Comparison of ENCODE assay signal across 10 mouse cellular contexts in genomic region chr16:18479667-18480066, GRCm38 (mm10). TPM values are rescaled to one million over a fixed set of nuclear protein-coding genes. Genes with fewer than 3 reads are reported as not detected.
DNase-seq lines count a peak whose midpoint lies in the region; TF ChIP-seq lines count a peak whose summit lies in the region.
"Had no signal": no experiment of that assay in that cellular context is flagged by ENCODE, and none has a peak within 500 bp of the region (broad histone marks: within the 10 kb centered on the region; RNA-seq: fewer than 3 reads in every experiment).

No protein-coding gene starts in this region.

- peak; percentile 35 for DNase-seq in kidney, adult 11 months
- DNase-seq in kidney, adult 9 months, result no peak
- peak; percentile 20 for DNase-seq in urinary bladder, adult 2 months (ENCODE audit: low spot score)
- DNase-seq in urinary bladder, postnatal 14 days (ENCODE audit: low spot score), result no peak
- DNase-seq in brain, embryonic 14.5 days (ENCODE audit: low read depth), result peak; percentile 18
- peak; percentile 72 for DNase-seq in retina, postnatal 1 day
- DNase-seq in ovary, adult 18-20 months (ENCODE audit: low spot score), result no peak
- no peak for DNase-seq in adrenal gland, postnatal 25 days
- DNase-seq: adrenal gland, postnatal 14 days had no signal

- TF ChIP-seq CTCF in brain, embryonic 14.5 days (IDR thresholded peaks at IDR 0.05; ENCODE audit: borderline replicate concordance, extremely low read depth, insufficient read depth, insufficient read length), result no peak

- TF ChIP-seq POLR2A in brain, embryonic 14.5 days (IDR thresholded peaks at IDR 0.05; ENCODE audit: borderline replicate concordance, extremely low read depth, insufficient read depth, insufficient read length, poor library complexity, severe bottlenecking), result no peak

RNA-seq across cellular contexts. Expression of gene Gnb1l, which starts 18.8 kb away (rescaled TPM):
- 7.9 and 8.4 TPM in 2 replicates for polyA plus RNA-seq in urinary bladder, adult 2 months (2012; rRNA removed)
- 12.4 and 15.4 TPM in 2 replicates for polyA plus RNA-seq in brain, embryonic 14.5 days (2012; rRNA removed)
- 4.0 and 9.4 TPM in 2 replicates for total RNA-seq in adrenal gland, postnatal 25 days (2021)

RNA-seq across cellular contexts. Expression of gene Rtl10, which starts 19.0 kb away (rescaled TPM):
- polyA plus RNA-seq in urinary bladder, adult 2 months (2012; rRNA removed), result 4.4 and 5.6 TPM in 2 replicates
- polyA plus RNA-seq in brain, embryonic 14.5 days (2012; rRNA removed), result 13.1 and 14.5 TPM in 2 replicates
- 7.1 and 8.6 TPM in 2 replicates for total RNA-seq in adrenal gland, postnatal 25 days (2021)
- total RNA-seq: monocyte, adult 5-6 weeks had no signal

RNA-seq across cellular contexts. Expression of gene Comt, which starts 53.0 kb away (rescaled TPM):
- 169 and 205 TPM in 2 replicates for polyA plus RNA-seq in urinary bladder, adult 2 months (2012; rRNA removed)
- 72.8 and 73.8 TPM in 2 replicates for polyA plus RNA-seq in brain, embryonic 14.5 days (2012; rRNA removed)
- total RNA-seq in adrenal gland, postnatal 25 days (2021), result 147 and 150 TPM in 2 replicates

RNA-seq across cellular contexts. Expression of gene Txnrd2, which starts 53.5 kb away (rescaled TPM):
- 16.5 and 21.5 TPM in 2 replicates for polyA plus RNA-seq in urinary bladder, adult 2 months (2012; rRNA removed)
- 18.5 and 19.5 TPM in 2 replicates for polyA plus RNA-seq in brain, embryonic 14.5 days (2012; rRNA removed)
- 73.7 and 79.7 TPM in 2 replicates for total RNA-seq in adrenal gland, postnatal 25 days (2021)

Comparison
In these comparisons a context has a peak if more than half of its experiments do, and no peak if none do; other contexts are left out.
1. DNase-seq: peak in kidney, adult 11 months (single experiment), urinary bladder, adult 2 months (single experiment), brain, embryonic 14.5 days (single experiment) and retina, postnatal 1 day (single experiment); none in kidney, adult 9 months (single experiment), urinary bladder, postnatal 14 days (single experiment), ovary, adult 18-20 months (single experiment) and adrenal gland, postnatal 25 days (single experiment).